Mouse (Mus musculus): Measurements from ENCODE around the gene Olfr1436. TPM values are rescaled to one million over a fixed set of nuclear protein-coding genes. Genes with fewer than 3 reads are reported as not detected.
"Not testable (repeated sequence)": the region's sequence is repeated elsewhere in the genome, so short reads cannot be mapped to it uniquely, and the experiment has no call there.

Gene Olfr1436
- polyA plus RNA-seq (2014; fragmentation: Nextera tagmentation; extraction: Ambion mirVana): not detected in 2 replicates

DNA sequence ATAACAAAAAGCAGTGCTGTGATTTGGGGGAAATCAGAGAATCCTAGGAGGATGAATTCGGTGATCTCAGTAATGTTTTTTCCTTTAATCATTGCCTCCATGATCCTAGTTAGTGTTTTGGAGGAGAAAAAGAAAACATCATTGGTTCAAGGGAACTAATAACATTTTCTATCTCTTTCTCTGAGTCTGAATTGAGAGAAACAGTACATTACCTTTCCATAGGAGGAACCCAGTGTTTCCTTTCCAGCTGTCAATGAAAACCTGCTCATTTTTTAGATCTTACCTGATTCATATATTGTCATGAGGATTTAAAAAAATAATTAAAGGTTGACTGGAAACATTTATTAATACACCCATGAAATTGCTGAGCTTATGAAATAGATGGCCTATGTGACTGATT lies at the start of gene Olfr1436:
Gene Olfr1436, minus strand, starts transcription at position 101 of the 400 bp plus-strand sequence.
- H3K27ac ChIP-seq (replicated peaks in 1 of 2; ENCODE audit: control insufficient read depth in 1 of 2, insufficient read depth in 1 of 2, low read depth in 2 of 2, low read length in 2 of 2); H3K9ac ChIP-seq (ENCODE audit: low read length); ATAC-seq (ENCODE audit: insufficient number of reproducible peaks, insufficient read depth, low FRiP score, low read depth); H3K27me3 ChIP-seq (ENCODE audit: control insufficient read depth, insufficient read depth, low read length); H3K4me2 ChIP-seq (ENCODE audit: low read length); H3K4me3 ChIP-seq (ENCODE audit: control insufficient read depth in 1 of 2, insufficient read depth in 1 of 2, low read depth in 1 of 2, low read length in 2 of 2); H3K9me3 ChIP-seq (ENCODE audit: control insufficient read depth, low read length); H3K36me3 ChIP-seq (ENCODE audit: control insufficient read depth, insufficient read depth, low read length); H3K4me1 ChIP-seq (ENCODE audit: control insufficient read depth in 2 of 2, insufficient read depth in 2 of 2, low read length in 2 of 2): not testable (repeated sequence)
- 48% methylated on average over 1 of the region's 1 CpGs for WGBS

GRCm38 (mm10) chr19:12335810-12336209 lies 36.9 kb upstream of the Olfr1436 start, which contains the start of gene Olfr1438-ps1:
Gene Olfr1438-ps1 (minus strand): TSS chr19:12335910.
- H3K4me2 ChIP-seq (ENCODE audit: low read length): no peak within 1 kb of the TSS
- no peaks in the 10 kb centered on the region for H3K4me1 ChIP-seq (ENCODE audit: control insufficient read depth in 2 of 2, insufficient read depth in 2 of 2, low read length in 2 of 2)
- no peaks in the 10 kb centered on the region for H3K36me3 ChIP-seq (ENCODE audit: control insufficient read depth, insufficient read depth, low read length)
- H3K4me3 ChIP-seq (ENCODE audit: control insufficient read depth in 1 of 2, insufficient read depth in 1 of 2, low read depth in 1 of 2, low read length in 2 of 2): no peak within 1 kb of the TSS
- H3K9me3 ChIP-seq (ENCODE audit: control insufficient read depth, low read length): no peaks in the 10 kb centered on the region
- H3K27me3 ChIP-seq (ENCODE audit: control insufficient read depth, insufficient read depth, low read length): no peaks in the 10 kb centered on the region
- H3K27ac ChIP-seq (replicated peaks in 1 of 2; ENCODE audit: control insufficient read depth in 1 of 2, insufficient read depth in 1 of 2, low read depth in 2 of 2, low read length in 2 of 2): no peak within 1 kb of the TSS
- ATAC-seq (ENCODE audit: insufficient number of reproducible peaks, insufficient read depth, low FRiP score, low read depth): no peak
- no peak within 1 kb of the TSS for H3K9ac ChIP-seq (ENCODE audit: low read length)
- WGBS: 79% methylated on average over 3 of the region's 3 CpGs

- H3K36me3 ChIP-seq (ENCODE audit: control insufficient read depth, insufficient read depth, low read length): no peaks in the 10 kb centered on the region
- no peaks in the 10 kb centered on the region for H3K9me3 ChIP-seq (ENCODE audit: control insufficient read depth, low read length)
- no peak within 1 kb of the TSS for H3K27ac ChIP-seq (replicated peaks in 1 of 2; ENCODE audit: control insufficient read depth in 1 of 2, insufficient read depth in 1 of 2, low read depth in 2 of 2, low read length in 2 of 2)
- H3K9ac ChIP-seq (ENCODE audit: low read length): no peak within 1 kb of the TSS
- no peak within 1 kb of the TSS for H3K4me3 ChIP-seq (ENCODE audit: control insufficient read depth in 1 of 2, insufficient read depth in 1 of 2, low read depth in 1 of 2, low read length in 2 of 2)
- WGBS: 86% methylated on average over 2 of the region's 2 CpGs
- no peaks in the 10 kb centered on the region for H3K27me3 ChIP-seq (ENCODE audit: control insufficient read depth, insufficient read depth, low read length)
- no peak for ATAC-seq (ENCODE audit: insufficient number of reproducible peaks, insufficient read depth, low FRiP score, low read depth)
- no peak within 1 kb of the TSS for H3K4me2 ChIP-seq (ENCODE audit: low read length)
- no peaks in the 10 kb centered on the region for H3K4me1 ChIP-seq (ENCODE audit: control insufficient read depth in 2 of 2, insufficient read depth in 2 of 2, low read length in 2 of 2)
Measured at GRCm38 (mm10) chr19:12325001-12325400, 26.1 kb upstream of the Olfr1436 start, which contains the start of gene Olfr1437. Gene Olfr1437 (minus strand): TSS chr19:12325101.

DNA sequence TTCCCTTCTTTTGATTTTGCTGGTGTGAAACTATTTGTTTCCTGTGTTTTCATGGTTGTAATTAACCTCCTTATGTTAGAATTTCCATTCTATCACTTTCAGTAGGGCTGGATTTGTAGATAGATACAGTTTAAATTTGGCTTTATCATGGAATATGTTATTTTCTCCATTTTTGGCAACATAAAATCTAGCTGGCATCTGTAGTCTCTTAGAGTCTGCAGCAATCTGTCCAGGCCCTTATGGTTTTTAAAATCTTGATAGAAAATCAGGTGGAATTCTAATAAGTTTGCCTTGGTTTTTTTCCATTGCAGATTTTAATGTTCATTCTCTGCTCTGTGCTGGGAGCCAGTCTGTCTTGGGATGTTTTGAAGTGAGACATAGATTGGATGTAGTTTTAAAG lies 6.0 kb downstream of the Olfr1436 start:
- Histone ChIP-seq H3K36me3 (ENCODE audit: control insufficient read depth, insufficient read depth, low read length) (no peaks in the 10 kb centered on the region), H3K27me3 (ENCODE audit: control insufficient read depth, insufficient read depth, low read length) (no peaks in the 10 kb centered on the region), H3K4me2 (ENCODE audit: low read length) (no peak overlapping the region), H3K27ac (replicated peaks in 1 of 2; ENCODE audit: control insufficient read depth in 1 of 2, insufficient read depth in 1 of 2, low read depth in 2 of 2, low read length in 2 of 2) (no peak overlapping the region), H3K4me1 (ENCODE audit: control insufficient read depth in 2 of 2, insufficient read depth in 2 of 2, low read length in 2 of 2) (no peaks in the 10 kb centered on the region), H3K9me3 (ENCODE audit: control insufficient read depth, low read length) (no peaks in the 10 kb centered on the region), H3K4me3 (ENCODE audit: control insufficient read depth in 1 of 2, insufficient read depth in 1 of 2, low read depth in 1 of 2, low read length in 2 of 2) (no peak overlapping the region), H3K9ac (ENCODE audit: low read length) (no peak overlapping the region)
- no peak for ATAC-seq (ENCODE audit: insufficient number of reproducible peaks, insufficient read depth, low FRiP score, low read depth)

GRCm38 (mm10) chr19:12279554-12279953 lies 19.4 kb downstream of the Olfr1436 start, which contains the start of gene Olfr1434:
Gene Olfr1434 (plus strand): TSS chr19:12279854.
- no peak within 1 kb of the TSS for H3K4me3 ChIP-seq (ENCODE audit: control insufficient read depth in 1 of 2, insufficient read depth in 1 of 2, low read depth in 1 of 2, low read length in 2 of 2)
- H3K9ac ChIP-seq (ENCODE audit: low read length): no peak within 1 kb of the TSS
- H3K4me2 ChIP-seq (ENCODE audit: low read length): no peak within 1 kb of the TSS
- no peaks in the 10 kb centered on the region for H3K4me1 ChIP-seq (ENCODE audit: control insufficient read depth in 2 of 2, insufficient read depth in 2 of 2, low read length in 2 of 2)
- 59% methylated on average over 2 of the region's 2 CpGs for WGBS
- no peak within 1 kb of the TSS for H3K27ac ChIP-seq (replicated peaks in 1 of 2; ENCODE audit: control insufficient read depth in 1 of 2, insufficient read depth in 1 of 2, low read depth in 2 of 2, low read length in 2 of 2)
- ATAC-seq (ENCODE audit: insufficient number of reproducible peaks, insufficient read depth, low FRiP score, low read depth): no peak
- H3K36me3 ChIP-seq (ENCODE audit: control insufficient read depth, insufficient read depth, low read length): no peaks in the 10 kb centered on the region
- H3K27me3 ChIP-seq (ENCODE audit: control insufficient read depth, insufficient read depth, low read length): no peaks in the 10 kb centered on the region
- H3K9me3 ChIP-seq (ENCODE audit: control insufficient read depth, low read length): no peaks in the 10 kb centered on the region

GRCm38 (mm10) chr19:12260732-12261131 lies 38.2 kb downstream of the Olfr1436 start, which contains the start of gene Olfr235:
Gene Olfr235 (plus strand): TSS chr19:12261032.
- no peaks in the 10 kb centered on the region for H3K27me3 ChIP-seq (ENCODE audit: control insufficient read depth, insufficient read depth, low read length)
- WGBS: 76% methylated on average over 1 of the region's 1 CpGs

More at GRCm38 (mm10) chr19:12260732-12261131, 38.2 kb downstream of the Olfr1436 start, which contains the start of gene Olfr235:
- Histone ChIP-seq H3K4me3 (ENCODE audit: control insufficient read depth in 1 of 2, insufficient read depth in 1 of 2, low read depth in 1 of 2, low read length in 2 of 2) (no peak within 1 kb of the TSS), H3K9me3 (ENCODE audit: control insufficient read depth, low read length) (no peaks in the 10 kb centered on the region), H3K4me2 (ENCODE audit: low read length) (no peak within 1 kb of the TSS), H3K36me3 (ENCODE audit: control insufficient read depth, insufficient read depth, low read length) (no peaks in the 10 kb centered on the region), H3K27ac (replicated peaks in 1 of 2; ENCODE audit: control insufficient read depth in 1 of 2, insufficient read depth in 1 of 2, low read depth in 2 of 2, low read length in 2 of 2) (no peak within 1 kb of the TSS), H3K9ac (ENCODE audit: low read length) (no peak within 1 kb of the TSS), H3K4me1 (ENCODE audit: control insufficient read depth in 2 of 2, insufficient read depth in 2 of 2, low read length in 2 of 2) (no peaks in the 10 kb centered on the region)
- ATAC-seq (ENCODE audit: insufficient number of reproducible peaks, insufficient read depth, low FRiP score, low read depth): no peak

Other genes with a start within 250 kb of the Olfr1436 start
- not detected in 2 replicates for gene Olfr1424, start 236.4 kb downstream of the Olfr1436 start, polyA plus RNA-seq (2014; fragmentation: Nextera tagmentation; extraction: Ambion mirVana)
- not detected in 2 replicates for gene Olfr1425, start 221.4 kb downstream of the Olfr1436 start, polyA plus RNA-seq (2014; fragmentation: Nextera tagmentation; extraction: Ambion mirVana)
- not detected in 2 replicates for gene Olfr1426, start 207.1 kb downstream of the Olfr1436 start, polyA plus RNA-seq (2014; fragmentation: Nextera tagmentation; extraction: Ambion mirVana)
- not detected in 2 replicates for gene Olfr1427, start 195.8 kb downstream of the Olfr1436 start, polyA plus RNA-seq (2014; fragmentation: Nextera tagmentation; extraction: Ambion mirVana)
- not detected in 2 replicates for gene Olfr1428, start 183.2 kb downstream of the Olfr1436 start, polyA plus RNA-seq (2014; fragmentation: Nextera tagmentation; extraction: Ambion mirVana)
- gene Olfr76, start 175.9 kb downstream of the Olfr1436 start, polyA plus RNA-seq (2014; fragmentation: Nextera tagmentation; extraction: Ambion mirVana): not detected in 2 replicates
- gene Olfr1555-ps1, start 129.0 kb downstream of the Olfr1436 start, polyA plus RNA-seq (2014; fragmentation: Nextera tagmentation; extraction: Ambion mirVana): not detected in 2 replicates
- gene Olfr1431, start 98.5 kb downstream of the Olfr1436 start, polyA plus RNA-seq (2014; fragmentation: Nextera tagmentation; extraction: Ambion mirVana): not detected in 2 replicates
- not detected in 2 replicates for gene Olfr1432, start 66.5 kb downstream of the Olfr1436 start, polyA plus RNA-seq (2014; fragmentation: Nextera tagmentation; extraction: Ambion mirVana)
- not detected in 2 replicates for gene Olfr262, start 57.5 kb downstream of the Olfr1436 start, polyA plus RNA-seq (2014; fragmentation: Nextera tagmentation; extraction: Ambion mirVana)
- gene Olfr235, start 38.1 kb downstream of the Olfr1436 start, polyA plus RNA-seq (2014; fragmentation: Nextera tagmentation; extraction: Ambion mirVana): not detected in 2 replicates
- gene Olfr1434, start 19.3 kb downstream of the Olfr1436 start, polyA plus RNA-seq (2014; fragmentation: Nextera tagmentation; extraction: Ambion mirVana): not detected in 2 replicates
- gene Olfr1437, start 26.0 kb upstream of the Olfr1436 start, polyA plus RNA-seq (2014; fragmentation: Nextera tagmentation; extraction: Ambion mirVana): not detected in 2 replicates
- not detected in 2 replicates for gene Olfr1438-ps1, start 36.8 kb upstream of the Olfr1436 start, polyA plus RNA-seq (2014; fragmentation: Nextera tagmentation; extraction: Ambion mirVana)
- gene Olfr1440, start 88.1 kb upstream of the Olfr1436 start, polyA plus RNA-seq (2014; fragmentation: Nextera tagmentation; extraction: Ambion mirVana): not detected in 2 replicates
- gene Olfr1441, start 118.3 kb upstream of the Olfr1436 start, polyA plus RNA-seq (2014; fragmentation: Nextera tagmentation; extraction: Ambion mirVana): not detected in 2 replicates
- gene Pfpl, start 128.8 kb upstream of the Olfr1436 start, polyA plus RNA-seq (2014; fragmentation: Nextera tagmentation; extraction: Ambion mirVana): not detected in 2 replicates
- 0.95 and 1.2 TPM in 2 replicates for gene Mpeg1, start 161.6 kb upstream of the Olfr1436 start, polyA plus RNA-seq (2014; fragmentation: Nextera tagmentation; extraction: Ambion mirVana)
- gene Dtx4, start 202.3 kb upstream of the Olfr1436 start, polyA plus RNA-seq (2014; fragmentation: Nextera tagmentation; extraction: Ambion mirVana): 1.8 and 2.0 TPM in 2 replicates
- 16.2 and 19.4 TPM in 2 replicates for gene Fam111a, start 246.6 kb upstream of the Olfr1436 start, polyA plus RNA-seq (2014; fragmentation: Nextera tagmentation; extraction: Ambion mirVana)

Measured in heart, embryonic 14.5 days (tissue).